ENCODE assay signal across 26 mouse cellular contexts in the genomic region with DNA sequence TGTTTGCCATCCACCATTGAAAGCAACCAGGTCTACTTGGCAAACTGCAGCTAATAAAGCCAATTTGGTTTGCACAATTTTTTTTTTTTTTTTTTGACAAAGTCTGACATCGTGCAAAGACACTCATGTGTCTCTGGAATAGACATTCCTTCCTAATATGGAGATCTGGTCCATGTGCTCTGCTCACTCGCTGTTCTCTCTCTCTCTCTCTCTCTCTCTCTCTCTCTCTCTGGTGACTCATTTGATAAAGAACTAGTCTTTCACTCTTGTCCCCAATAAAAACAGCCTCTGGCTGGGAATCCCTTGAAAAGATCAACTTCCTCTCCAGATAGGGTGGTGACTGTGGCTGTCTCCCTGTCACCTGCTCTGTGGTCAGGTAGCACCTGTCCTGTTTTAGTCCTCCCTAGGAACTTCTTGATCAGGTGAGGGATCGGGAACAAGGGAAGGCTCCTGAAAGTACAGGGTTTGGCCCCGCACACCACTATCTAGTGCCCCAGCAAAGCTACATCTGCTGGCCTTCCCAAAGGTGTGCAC. TPM values are rescaled to one million over a fixed set of nuclear protein-coding genes. Genes with fewer than 3 reads are reported as not detected.
A peak's percentile ranks its signal among the peaks of the same experiment; 100 is the strongest.
DNase-seq lines count a peak whose midpoint lies in the region; ATAC-seq and TF ChIP-seq lines count a peak whose summit lies in the region.
"Had no signal": no experiment of that assay in that cellular context is flagged by ENCODE, and none has a peak within 500 bp of the region (broad histone marks: within the 10 kb centered on the region; RNA-seq: fewer than 3 reads in every experiment).

No protein-coding gene starts in this region.

- H3K36me3 ChIP-seq in spleen, adult 2 months (ENCODE audit: control insufficient read depth, insufficient read depth, low read length) = no peaks in the 10 kb centered on the region
- no peaks in the 10 kb centered on the region for H3K36me3 ChIP-seq in intestine, embryonic 16.5 days (ENCODE audit: control insufficient read depth, insufficient read depth, low read length)
- H3K36me3 ChIP-seq in stomach, postnatal 0 days (ENCODE audit: control insufficient read depth, insufficient read depth, low read length) = no peaks in the 10 kb centered on the region
- H3K36me3 ChIP-seq: embryonic facial prominence, embryonic 13.5 days; forebrain, embryonic 10.5 days; forebrain, embryonic 15.5 days; heart, embryonic 12.5 days; limb, embryonic 12.5 days; midbrain, embryonic 10.5 days had no signal

- TF ChIP-seq EP300 in stomach, postnatal 0 days (optimal IDR thresholded peaks at IDR 0.05) = no peak

- H3K27ac ChIP-seq in spleen, adult 2 months (ENCODE audit: insufficient read depth, low read length) = peak overlapping the region; percentile 96
- H3K27ac ChIP-seq in bone marrow, adult 2 months (ENCODE audit: control insufficient read depth, insufficient read depth, low read depth, low read length, poor library complexity) = peak overlapping the region; percentile 77
- H3K27ac ChIP-seq in intestine, embryonic 16.5 days (ENCODE audit: low read length) = peak overlapping the region; percentile 77
- peak overlapping the region; percentile 30; the same call in 1 of the 2 replicates for H3K27ac ChIP-seq in stomach, postnatal 0 days (replicated peaks)
- H3K27ac ChIP-seq: embryonic facial prominence, embryonic 13.5 days; forebrain, embryonic 10.5 days; forebrain, embryonic 15.5 days; gastrocnemius, adult 2 months; hindbrain, embryonic 14.5 days; limb, embryonic 12.5 days; midbrain, embryonic 10.5 days had no signal

- H3K4me3 ChIP-seq in spleen, adult 2 months (ENCODE audit: extremely low read depth, insufficient read depth, insufficient read length) = no peak overlapping the region
- no peak overlapping the region for H3K4me3 ChIP-seq in bone marrow, adult 2 months (replicated peaks; ENCODE audit: control insufficient read depth, low read depth, low read length)
- no peak overlapping the region for H3K4me3 ChIP-seq in intestine, embryonic 16.5 days (ENCODE audit: low read length)
- no peak overlapping the region for H3K4me3 ChIP-seq in stomach, postnatal 0 days (ENCODE audit: low read depth, low read length)
- H3K4me3 ChIP-seq: embryonic facial prominence, embryonic 13.5 days; forebrain, embryonic 10.5 days; forebrain, embryonic 15.5 days; gastrocnemius, adult 2 months; heart, embryonic 12.5 days; limb, embryonic 12.5 days; midbrain, embryonic 10.5 days had no signal

- 72% methylated on average over 4 of the region's 4 CpGs for WGBS in spleen, adult 2 months
- 66% methylated on average over 4 of the region's 4 CpGs for WGBS in bone marrow, adult 2 months
- 48% methylated on average over 4 of the region's 4 CpGs for WGBS in intestine, embryonic 16.5 days
- WGBS in stomach, postnatal 0 days = 54% methylated on average over 4 of the region's 4 CpGs

- no peaks in the 10 kb centered on the region for H3K9me3 ChIP-seq in intestine, embryonic 16.5 days (ENCODE audit: control insufficient read depth, low read length)
- no peaks in the 10 kb centered on the region for H3K9me3 ChIP-seq in stomach, postnatal 0 days (ENCODE audit: control insufficient read depth, low read length)
- H3K9me3 ChIP-seq: embryonic facial prominence, embryonic 13.5 days; forebrain, embryonic 10.5 days; forebrain, embryonic 15.5 days; heart, embryonic 12.5 days; limb, embryonic 12.5 days; midbrain, embryonic 10.5 days had no signal

- peaks cover 18% of the 10 kb centered on the region for H3K4me1 ChIP-seq in spleen, adult 2 months (ENCODE audit: control insufficient read depth, insufficient read depth, insufficient read length)
- H3K4me1 ChIP-seq in bone marrow, adult 2 months (ENCODE audit: control insufficient read depth, insufficient read depth, low read length) = peaks cover 15% of the 10 kb centered on the region
- peaks cover 13% of the 10 kb centered on the region; the same call in 1 of the 2 replicates for H3K4me1 ChIP-seq in intestine, embryonic 16.5 days (ENCODE audit: control insufficient read depth, insufficient read depth, low read length)
- H3K4me1 ChIP-seq in stomach, postnatal 0 days (replicated peaks; ENCODE audit: control insufficient read depth, insufficient read depth) = no peaks in the 10 kb centered on the region
- H3K4me1 ChIP-seq: embryonic facial prominence, embryonic 13.5 days; forebrain, embryonic 10.5 days; forebrain, embryonic 15.5 days; heart, embryonic 12.5 days; limb, embryonic 12.5 days; midbrain, embryonic 10.5 days had no signal

- no peak overlapping the region for H3K4me2 ChIP-seq in intestine, embryonic 16.5 days (ENCODE audit: low read depth, low read length)
- H3K4me2 ChIP-seq in stomach, postnatal 0 days (replicated peaks; ENCODE audit: low read depth) = no peak overlapping the region
- H3K4me2 ChIP-seq: embryonic facial prominence, embryonic 13.5 days; forebrain, embryonic 15.5 days; heart, embryonic 12.5 days; hindbrain, embryonic 14.5 days; limb, embryonic 12.5 days had no signal

- no peak for TF ChIP-seq CTCF in spleen, adult 2 months (IDR thresholded peaks at IDR 0.05; ENCODE audit: extremely low read depth, insufficient read depth, insufficient read length, insufficient replicate concordance)
- TF ChIP-seq CTCF in bone marrow, adult 2 months (IDR thresholded peaks at IDR 0.05; ENCODE audit: control insufficient read depth, insufficient read depth, low read length) = no peak
- no peak for TF ChIP-seq CTCF in stomach, postnatal 0 days (IDR thresholded peaks at IDR 0.05; ENCODE audit: low read depth)

- no peaks in the 10 kb centered on the region for H3K27me3 ChIP-seq in spleen, adult 2 months (ENCODE audit: control insufficient read depth, insufficient read depth, low read length)
- H3K27me3 ChIP-seq in intestine, embryonic 16.5 days (replicated peaks; ENCODE audit: control insufficient read depth, insufficient read depth, low read length) = no peaks in the 10 kb centered on the region
- no peaks in the 10 kb centered on the region for H3K27me3 ChIP-seq in stomach, postnatal 0 days (ENCODE audit: control insufficient read depth, insufficient read depth, low read length)
- H3K27me3 ChIP-seq: embryonic facial prominence, embryonic 13.5 days; forebrain, embryonic 15.5 days; limb, embryonic 12.5 days; Patski had no signal

- DNase-seq in spleen, adult 2 months (ENCODE audit: low read depth in 1 of 2, low spot score in 2 of 2) = no peak
- no peak for DNase-seq in spleen, postnatal 4 days (ENCODE audit: low spot score in 2 of 2)
- DNase-seq in stomach, postnatal 0 days (ENCODE audit: low spot score) = no peak
- no peak for DNase-seq in right cerebral cortex, adult 18-20 months
- DNase-seq in heart, adult 9 months (ENCODE audit: low spot score in 2 of 2) = no peak
- DNase-seq in frontal cortex, postnatal 10 days (ENCODE audit: low spot score in 2 of 2) = no peak
- DNase-seq: adrenal gland, postnatal 10 days; cerebellum, adult 18-20 months; cerebellum, postnatal 10 days; gastrocnemius, adult 2 months; gastrocnemius, postnatal 36 days; heart, adult 18-20 months; kidney, postnatal 14 days; layer of hippocampus, adult 9-11 months; thymus, postnatal 14 days had no signal

- peak; percentile 70 for ATAC-seq in intestine, embryonic 16.5 days
- 0 out of 2 replicates have a peak, but pooled peaks have one; percentile 25 for ATAC-seq in stomach, postnatal 0 days (ENCODE audit: low FRiP score, low TSS enrichment)
- ATAC-seq: forebrain, embryonic 15.5 days; midbrain, embryonic 16.5 days; Patski had no signal

- no peak for TF ChIP-seq POLR2A in spleen, adult 2 months (IDR thresholded peaks at IDR 0.05; ENCODE audit: low read depth, low read length)
- TF ChIP-seq POLR2A in bone marrow, adult 2 months (IDR thresholded peaks at IDR 0.05; ENCODE audit: borderline replicate concordance, control insufficient read depth, low read depth, low read length) = no peak

- H3K9ac ChIP-seq in intestine, embryonic 16.5 days (ENCODE audit: low read depth, low read length) = no peak overlapping the region
- no peak overlapping the region for H3K9ac ChIP-seq in stomach, postnatal 0 days (ENCODE audit: low read length)
- H3K9ac ChIP-seq: embryonic facial prominence, embryonic 13.5 days; forebrain, embryonic 15.5 days; heart, embryonic 12.5 days; hindbrain, embryonic 14.5 days; limb, embryonic 12.5 days had no signal

RNA-seq across cellular contexts. Expression of a gene that starts 21.6 kb away (rescaled TPM):
- polyA plus RNA-seq in spleen, adult 2 months (2012; rRNA removed) = 68.7 and 105 TPM in 2 replicates
- polyA plus RNA-seq in bone marrow, adult 2 months (2011; ENCODE audit: insufficient read depth, insufficient read length, low replicate concordance, missing spikeins) = 25.3 and 31.3 TPM in 2 replicates
- 43.8 and 45.7 TPM in 2 replicates for polyA plus RNA-seq in intestine, embryonic 16.5 days (2015; fragmentation: Nextera tagmentation; extraction: Ambion mirVana)
- polyA plus RNA-seq in stomach, postnatal 0 days (2015; fragmentation: Nextera tagmentation; extraction: Ambion mirVana) = 28.4 and 33.9 TPM in 2 replicates

RNA-seq across cellular contexts. Expression of a gene that starts 37.0 kb away (rescaled TPM):
- 11.2 and 11.7 TPM in 2 replicates for polyA plus RNA-seq in spleen, adult 2 months (2012; rRNA removed)
- 7.2 and 13.9 TPM in 2 replicates for polyA plus RNA-seq in bone marrow, adult 2 months (2011; ENCODE audit: insufficient read depth, insufficient read length, low replicate concordance, missing spikeins)
- polyA plus RNA-seq in intestine, embryonic 16.5 days (2015; fragmentation: Nextera tagmentation; extraction: Ambion mirVana) = 15.5 TPM in 2 replicates
- polyA plus RNA-seq in stomach, postnatal 0 days (2015; fragmentation: Nextera tagmentation; extraction: Ambion mirVana) = 6.2 and 7.1 TPM in 2 replicates

Comparison
In these comparisons a context has a peak if more than half of its experiments do, and no peak if none do; other contexts are left out.
1. H3K27ac ChIP-seq: peak in every context shown above with its lines; median percentile 96 in spleen, adult 2 months; 77 in bone marrow, adult 2 months; 77 in intestine, embryonic 16.5 days; 30 in stomach, postnatal 0 days.